Mouse (Mus musculus): ENCODE measurements around the gene Tmem145. TPM values are rescaled to one million over a fixed set of nuclear protein-coding genes. Genes with fewer than 3 reads are reported as not detected.

The Tmem145 gene
- polyA plus RNA-seq, 1 experiment = 0.28 TPM

- H3K27me3 ChIP-seq (replicated peaks; ENCODE audit: control insufficient read depth, insufficient read depth, low read length) = no peaks in the 10 kb centered on the region
- H3K27ac ChIP-seq (ENCODE audit: insufficient read depth, low read depth, low read length) = no peak overlapping the region
- 47% methylated on average over 16 of the region's 16 CpGs for WGBS
- TF ChIP-seq CTCF (conservative IDR thresholded peaks at IDR 0.05; ENCODE audit: insufficient read depth, insufficient read length, low read depth, low read length) (peak; percentile 81), POLR2A (IDR thresholded peaks at IDR 0.05; ENCODE audit: low read depth, low read length) (no peak)
- no peaks in the 10 kb centered on the region for H3K36me3 ChIP-seq (ENCODE audit: control insufficient read depth, insufficient read depth, low read length)
- H3K4me3 ChIP-seq (ENCODE audit: insufficient read depth, low read depth, low read length) = no peak overlapping the region
- peak; percentile 81 for DNase-seq
- no peaks in the 10 kb centered on the region for H3K4me1 ChIP-seq (ENCODE audit: control insufficient read depth, insufficient read depth, low read length)
These were observed 27.8 kb downstream of the Tmem145 start for GRCm38 (mm10) chr7:25333596-25334307.

GRCm38 (mm10) chr7:25334472-25334871, 28.6 kb downstream of the Tmem145 start:
- no peak overlapping the region for H3K27ac ChIP-seq (ENCODE audit: insufficient read depth, low read depth, low read length)
- H3K27me3 ChIP-seq (replicated peaks; ENCODE audit: control insufficient read depth, insufficient read depth, low read length) = no peaks in the 10 kb centered on the region
- H3K4me3 ChIP-seq (ENCODE audit: insufficient read depth, low read depth, low read length) = no peak overlapping the region
- no peaks in the 10 kb centered on the region for H3K36me3 ChIP-seq (ENCODE audit: control insufficient read depth, insufficient read depth, low read length)
- WGBS = 89% methylated on average over 12 of the region's 12 CpGs
- no peak for DNase-seq
- TF ChIP-seq CTCF (conservative IDR thresholded peaks at IDR 0.05; ENCODE audit: insufficient read depth, insufficient read length, low read depth, low read length) = no peak
- no peak for TF ChIP-seq POLR2A (IDR thresholded peaks at IDR 0.05; ENCODE audit: low read depth, low read length)
- no peaks in the 10 kb centered on the region for H3K4me1 ChIP-seq (ENCODE audit: control insufficient read depth, insufficient read depth, low read length)

- Histone ChIP-seq H3K27ac (ENCODE audit: insufficient read depth, low read depth, low read length) (no peak overlapping the region), H3K27me3 (replicated peaks; ENCODE audit: control insufficient read depth, insufficient read depth, low read length) (no peaks in the 10 kb centered on the region), H3K4me3 (ENCODE audit: insufficient read depth, low read depth, low read length) (no peak overlapping the region), H3K36me3 (ENCODE audit: control insufficient read depth, insufficient read depth, low read length) (no peaks in the 10 kb centered on the region), H3K4me1 (ENCODE audit: control insufficient read depth, insufficient read depth, low read length) (no peaks in the 10 kb centered on the region)
- WGBS = 81% methylated on average over 9 of the region's 9 CpGs
- no peak for DNase-seq
- TF ChIP-seq POLR2A (IDR thresholded peaks at IDR 0.05; ENCODE audit: low read depth, low read length) = no peak
- TF ChIP-seq CTCF (conservative IDR thresholded peaks at IDR 0.05; ENCODE audit: insufficient read depth, insufficient read length, low read depth, low read length) = no peak
These were observed 33.4 kb downstream of the Tmem145 start for GRCm38 (mm10) chr7:25339329-25339728.

GRCm38 (mm10) chr7:25341000-25341784, 35.3 kb downstream of the Tmem145 start:
- Histone ChIP-seq H3K27ac (ENCODE audit: insufficient read depth, low read depth, low read length) (no peak overlapping the region), H3K36me3 (ENCODE audit: control insufficient read depth, insufficient read depth, low read length) (no peaks in the 10 kb centered on the region), H3K4me3 (ENCODE audit: insufficient read depth, low read depth, low read length) (no peak overlapping the region), H3K27me3 (replicated peaks; ENCODE audit: control insufficient read depth, insufficient read depth, low read length) (no peaks in the 10 kb centered on the region), H3K4me1 (ENCODE audit: control insufficient read depth, insufficient read depth, low read length) (no peaks in the 10 kb centered on the region)
- TF ChIP-seq POLR2A (IDR thresholded peaks at IDR 0.05; ENCODE audit: low read depth, low read length) (no peak), CTCF (conservative IDR thresholded peaks at IDR 0.05; ENCODE audit: insufficient read depth, insufficient read length, low read depth, low read length) (no peak)
- 85% methylated on average over 20 of the region's 20 CpGs for WGBS
- DNase-seq = no peak

- peak; percentile 73 for DNase-seq
- no peak for TF ChIP-seq POLR2A (IDR thresholded peaks at IDR 0.05; ENCODE audit: low read depth, low read length)
- no peak for TF ChIP-seq CTCF (conservative IDR thresholded peaks at IDR 0.05; ENCODE audit: insufficient read depth, insufficient read length, low read depth, low read length)
- no peaks in the 10 kb centered on the region for H3K4me1 ChIP-seq (ENCODE audit: control insufficient read depth, insufficient read depth, low read length)
- 63% methylated on average over 8 of the region's 8 CpGs for WGBS
- no peak overlapping the region for H3K27ac ChIP-seq (ENCODE audit: insufficient read depth, low read depth, low read length)
- H3K4me3 ChIP-seq (ENCODE audit: insufficient read depth, low read depth, low read length) = no peak overlapping the region
- H3K27me3 ChIP-seq (replicated peaks; ENCODE audit: control insufficient read depth, insufficient read depth, low read length) = no peaks in the 10 kb centered on the region
- no peaks in the 10 kb centered on the region; the same call in 1 of the 2 replicates for H3K36me3 ChIP-seq (ENCODE audit: control insufficient read depth, insufficient read depth, low read length)
These were observed 43.0 kb downstream of the Tmem145 start for GRCm38 (mm10) chr7:25348861-25349260.

- DNase-seq = no peak
- TF ChIP-seq CTCF (conservative IDR thresholded peaks at IDR 0.05; ENCODE audit: insufficient read depth, insufficient read length, low read depth, low read length) (no peak), POLR2A (IDR thresholded peaks at IDR 0.05; ENCODE audit: low read depth, low read length) (no peak)
- WGBS = 86% methylated on average over 19 of the region's 19 CpGs
- Histone ChIP-seq H3K27me3 (replicated peaks; ENCODE audit: control insufficient read depth, insufficient read depth, low read length) (no peaks in the 10 kb centered on the region), H3K4me1 (ENCODE audit: control insufficient read depth, insufficient read depth, low read length) (no peaks in the 10 kb centered on the region), H3K27ac (ENCODE audit: insufficient read depth, low read depth, low read length) (no peak overlapping the region), H3K4me3 (ENCODE audit: insufficient read depth, low read depth, low read length) (no peak overlapping the region), H3K36me3 (ENCODE audit: control insufficient read depth, insufficient read depth, low read length) (no peaks in the 10 kb centered on the region)
These were observed 52.9 kb downstream of the Tmem145 start for GRCm38 (mm10) chr7:25358721-25359206.

- no peaks in the 10 kb centered on the region for H3K27me3 ChIP-seq (replicated peaks; ENCODE audit: control insufficient read depth, insufficient read depth, low read length)
- no peaks in the 10 kb centered on the region for H3K36me3 ChIP-seq (ENCODE audit: control insufficient read depth, insufficient read depth, low read length)
- no peak for TF ChIP-seq POLR2A (IDR thresholded peaks at IDR 0.05; ENCODE audit: low read depth, low read length)
- 0 out of 2 replicates have a peak, but pooled peaks have one; percentile 19 for TF ChIP-seq CTCF (conservative IDR thresholded peaks at IDR 0.05; ENCODE audit: insufficient read depth, insufficient read length, low read depth, low read length)
- H3K27ac ChIP-seq (ENCODE audit: insufficient read depth, low read depth, low read length) = no peak overlapping the region
- 90% methylated on average over 19 of the region's 19 CpGs for WGBS
- no peaks in the 10 kb centered on the region for H3K4me1 ChIP-seq (ENCODE audit: control insufficient read depth, insufficient read depth, low read length)
- no peak overlapping the region for H3K4me3 ChIP-seq (ENCODE audit: insufficient read depth, low read depth, low read length)
- DNase-seq = no peak
These were observed 57.2 kb downstream of the Tmem145 start for GRCm38 (mm10) chr7:25363151-25363550.
